Mouse (Mus musculus): ENCODE results near the gene Arrdc5. TPM values are rescaled to one million over a fixed set of nuclear protein-coding genes. Genes with fewer than 3 reads are reported as not detected.
A peak's percentile ranks its signal among the peaks of the same experiment; 100 is the strongest.
"Not testable (repeated sequence)": the region's sequence is repeated elsewhere in the genome, so short reads cannot be mapped to it uniquely, and the experiment has no call there.

Gene Arrdc5
- polyA plus RNA-seq, 1 experiment = not detected

DNA sequence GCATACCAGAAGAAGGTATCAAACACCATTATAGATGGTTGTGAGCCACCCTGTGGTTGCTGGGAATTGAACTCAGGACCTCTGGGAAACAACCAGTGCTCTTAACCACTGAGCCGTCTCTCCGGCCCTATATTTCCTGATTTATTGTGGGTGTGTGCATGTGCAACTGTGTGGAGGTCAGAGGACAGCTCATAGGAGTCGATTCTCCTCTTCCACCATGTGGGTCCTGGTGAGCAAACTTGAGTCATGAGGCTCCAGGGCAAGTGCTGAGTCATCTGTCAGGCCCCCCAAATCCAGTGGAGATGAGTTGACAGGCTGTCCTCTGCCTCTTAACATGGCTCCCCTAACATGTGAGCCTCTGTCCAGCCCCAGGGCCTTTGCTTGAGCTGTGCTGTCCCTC, 34.2 kb downstream of the Arrdc5 start:
- TF ChIP-seq POLR2AphosphoS2 (IDR thresholded peaks at IDR 0.05; ENCODE audit: insufficient read length, low read depth) (peak; percentile 49), CEBPB (IDR thresholded peaks at IDR 0.05; ENCODE audit: insufficient read depth, poor library complexity, severe bottlenecking) (no peak), MYOD1 (IDR thresholded peaks at IDR 0.05; ENCODE audit: control insufficient read depth in 1 of 3, insufficient read length in 2 of 3, low read depth in 2 of 3) (no peak)
- Histone ChIP-seq H3K4me3 (no peak overlapping the region), H3K27me3 (ENCODE audit: control insufficient read depth, insufficient read depth, insufficient read length) (no peaks in the 10 kb centered on the region), H3K4me2 (ENCODE audit: low read depth) (peak overlapping the region; percentile 69), H3K79me2 (ENCODE audit: control insufficient read depth, insufficient read depth) (peaks cover 5% of the 10 kb centered on the region), H3ac (ENCODE audit: control insufficient read depth, insufficient read length) (no peak overlapping the region), H3K36me3 (ENCODE audit: control insufficient read depth, insufficient read depth) (no peaks in the 10 kb centered on the region)

DNA sequence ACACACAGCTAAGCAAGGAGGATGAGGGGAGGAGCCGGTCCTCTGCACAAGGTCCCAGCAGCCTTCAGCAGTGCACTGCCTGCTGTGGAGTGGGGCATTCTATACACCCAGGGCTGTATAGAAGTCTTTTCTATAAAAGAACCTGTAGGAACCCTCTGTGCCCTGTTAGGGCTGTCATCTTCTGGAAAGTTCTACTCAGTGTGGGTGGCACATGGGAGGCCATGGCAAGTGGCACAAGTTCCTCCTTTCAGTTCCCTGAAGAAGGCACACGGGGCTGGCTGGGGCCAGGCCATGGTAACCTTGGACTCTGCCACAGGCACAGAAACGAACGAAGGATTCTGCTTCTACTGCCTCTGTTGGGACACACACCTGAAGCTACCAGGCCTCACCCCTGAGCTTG, 35.1 kb downstream of the Arrdc5 start:
- H3K27me3 ChIP-seq (ENCODE audit: control insufficient read depth, insufficient read depth, insufficient read length) = no peaks in the 10 kb centered on the region
- H3K36me3 ChIP-seq (ENCODE audit: control insufficient read depth, insufficient read depth) = peaks cover 7% of the 10 kb centered on the region
- peaks cover 14% of the 10 kb centered on the region for H3K79me2 ChIP-seq (ENCODE audit: control insufficient read depth, insufficient read depth)
- no peak for TF ChIP-seq MAX (IDR thresholded peaks at IDR 0.05; ENCODE audit: low read depth)
- peak; percentile 28 for TF ChIP-seq POLR2AphosphoS2 (IDR thresholded peaks at IDR 0.05; ENCODE audit: insufficient read length, low read depth)
- H3ac ChIP-seq (ENCODE audit: control insufficient read depth, insufficient read length) = no peak overlapping the region
- no peak overlapping the region for H3K4me2 ChIP-seq (ENCODE audit: low read depth)
- H3K4me3 ChIP-seq = no peak overlapping the region

DNA sequence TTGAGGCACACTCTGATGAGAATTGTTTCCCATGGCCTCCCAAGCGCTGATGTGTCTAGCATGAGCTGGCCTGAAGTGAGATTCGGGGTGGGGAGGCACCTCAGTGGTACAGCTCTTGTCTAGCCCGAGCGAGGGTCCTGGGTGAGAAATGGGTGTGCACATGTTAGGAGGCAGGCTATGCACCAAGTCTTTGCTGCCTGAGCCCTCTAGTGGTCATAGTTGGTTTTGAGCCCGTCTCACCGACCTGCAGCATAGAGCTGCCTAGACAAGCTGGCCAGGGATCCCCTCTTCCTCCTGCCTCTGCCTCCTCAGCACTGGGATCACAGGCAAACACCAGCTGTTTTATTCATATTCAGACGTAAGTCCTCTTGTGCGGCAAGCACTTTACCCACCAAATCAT, 36.1 kb downstream of the Arrdc5 start:
- TF ChIP-seq POLR2AphosphoS2 (IDR thresholded peaks at IDR 0.05; ENCODE audit: insufficient read length, low read depth) = peak; percentile 64
- TF ChIP-seq MYOG (IDR thresholded peaks at IDR 0.05; ENCODE audit: control insufficient read depth in 1 of 3, insufficient read depth in 1 of 3, insufficient read length in 2 of 3, low read depth in 2 of 3) = no peak
- no peak for TF ChIP-seq TCF12 (IDR thresholded peaks at IDR 0.05; ENCODE audit: insufficient read depth, poor library complexity, severe bottlenecking)
- H3K4me3 ChIP-seq = no peak overlapping the region

DNA sequence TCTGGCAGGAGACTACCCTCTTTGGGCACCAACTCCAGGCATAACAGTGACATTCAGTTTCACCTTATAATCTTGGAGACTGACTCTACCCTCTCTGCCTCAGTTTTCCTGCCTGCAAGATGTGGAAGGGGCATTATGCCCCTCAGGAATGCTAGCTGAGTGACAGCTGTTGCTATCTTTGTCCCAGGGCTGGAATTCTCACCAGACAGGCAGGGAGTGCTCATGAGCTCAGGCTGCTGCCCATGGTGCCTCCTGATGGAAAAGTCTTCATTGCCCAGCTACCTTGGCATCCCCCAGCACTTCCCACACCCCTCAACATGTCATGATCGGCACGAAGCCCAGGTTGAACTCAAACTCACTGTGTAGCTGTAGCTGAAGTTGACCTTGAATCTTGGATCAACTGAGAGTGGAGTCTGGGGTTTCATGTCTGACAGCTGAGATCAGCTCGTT, 37.4 kb downstream of the Arrdc5 start:
- no peaks in the 10 kb centered on the region for H3K27me3 ChIP-seq (ENCODE audit: control insufficient read depth, insufficient read depth, insufficient read length)
- H3K4me2 ChIP-seq (ENCODE audit: low read depth) = peak overlapping the region; percentile 56
- peaks cover 7% of the 10 kb centered on the region for H3K36me3 ChIP-seq (ENCODE audit: control insufficient read depth, insufficient read depth)
- TF ChIP-seq USF1 (IDR thresholded peaks at IDR 0.05; ENCODE audit: low read depth) (no peak), MYOD1 (IDR thresholded peaks at IDR 0.05; ENCODE audit: control insufficient read depth in 1 of 3, insufficient read length in 2 of 3, low read depth in 2 of 3) (peak in 2 of 3 experiments; percentile 49 to 80), MYOG (IDR thresholded peaks at IDR 0.05; ENCODE audit: control insufficient read depth in 1 of 3, insufficient read depth in 1 of 3, insufficient read length in 2 of 3, low read depth in 2 of 3) (peak; percentile 37 to 81 (median 46)), MAX (IDR thresholded peaks at IDR 0.05; ENCODE audit: low read depth) (no peak), TCF3 (IDR thresholded peaks at IDR 0.05; ENCODE audit: insufficient read length, low read depth) (no peak), POLR2AphosphoS2 (IDR thresholded peaks at IDR 0.05; ENCODE audit: insufficient read length, low read depth) (peak; percentile 84), POLR2A (IDR thresholded peaks at IDR 0.05; ENCODE audit: insufficient read length, low read depth) (no peak), TCF12 (IDR thresholded peaks at IDR 0.05; ENCODE audit: insufficient read depth, poor library complexity, severe bottlenecking) (no peak)
- H3K4me3 ChIP-seq = no peak overlapping the region
- peaks cover 34% of the 10 kb centered on the region for H3K79me2 ChIP-seq (ENCODE audit: control insufficient read depth, insufficient read depth)
- H3ac ChIP-seq (ENCODE audit: control insufficient read depth, insufficient read length) = no peak overlapping the region

More for the DNA sequence above, 36.1 kb downstream of the Arrdc5 start:
- Histone ChIP-seq H3K79me2 (ENCODE audit: control insufficient read depth, insufficient read depth) (peaks cover 24% of the 10 kb centered on the region), H3K4me2 (ENCODE audit: low read depth) (no peak overlapping the region), H3K36me3 (ENCODE audit: control insufficient read depth, insufficient read depth) (peaks cover 7% of the 10 kb centered on the region), H3ac (ENCODE audit: control insufficient read depth, insufficient read length) (no peak overlapping the region), H3K27me3 (ENCODE audit: control insufficient read depth, insufficient read depth, insufficient read length) (no peaks in the 10 kb centered on the region)

DNA sequence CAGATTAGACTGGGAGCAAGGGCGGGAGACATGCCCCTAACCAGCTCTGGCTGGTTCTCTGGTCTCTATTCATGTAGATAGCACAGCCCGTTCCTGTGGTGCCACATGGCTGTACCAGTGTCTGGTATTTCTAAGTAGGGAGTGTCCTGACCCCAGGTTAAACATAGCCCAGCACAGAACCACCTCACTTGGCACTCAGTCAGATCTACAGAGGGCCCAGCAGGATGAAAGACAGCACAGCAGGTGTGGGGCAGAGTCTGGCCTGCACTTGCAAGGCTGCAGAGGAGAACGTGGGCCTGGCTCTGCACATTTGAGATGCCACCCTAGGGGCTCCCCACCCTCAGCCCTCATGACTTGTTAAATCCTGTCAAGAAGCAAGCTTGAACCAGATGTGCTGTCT, 38.9 kb downstream of the Arrdc5 start:
- Histone ChIP-seq H3K4me2 (ENCODE audit: low read depth) (peak overlapping the region; percentile 77), H3K27me3 (ENCODE audit: control insufficient read depth, insufficient read depth, insufficient read length) (no peaks in the 10 kb centered on the region), H3K79me2 (ENCODE audit: control insufficient read depth, insufficient read depth) (peaks cover 40% of the 10 kb centered on the region), H3ac (ENCODE audit: control insufficient read depth, insufficient read length) (no peak overlapping the region), H3K36me3 (ENCODE audit: control insufficient read depth, insufficient read depth) (peaks cover 7% of the 10 kb centered on the region), H3K4me3 (no peak overlapping the region)
- TF ChIP-seq MYOD1 (IDR thresholded peaks at IDR 0.05; ENCODE audit: control insufficient read depth in 1 of 3, insufficient read length in 2 of 3, low read depth in 2 of 3) (peak; percentile 59 to 98 (median 92)), TCF3 (IDR thresholded peaks at IDR 0.05; ENCODE audit: insufficient read length, low read depth) (peak; percentile 22), MYOG (IDR thresholded peaks at IDR 0.05; ENCODE audit: control insufficient read depth in 1 of 3, insufficient read depth in 1 of 3, insufficient read length in 2 of 3, low read depth in 2 of 3) (peak; percentile 48 to 96 (median 70)), E2F4 (IDR thresholded peaks at IDR 0.05; ENCODE audit: insufficient read depth) (no peak), POLR2AphosphoS2 (IDR thresholded peaks at IDR 0.05; ENCODE audit: insufficient read length, low read depth) (peak; percentile 35), TCF12 (IDR thresholded peaks at IDR 0.05; ENCODE audit: insufficient read depth, poor library complexity, severe bottlenecking) (peak; percentile 68)

DNA sequence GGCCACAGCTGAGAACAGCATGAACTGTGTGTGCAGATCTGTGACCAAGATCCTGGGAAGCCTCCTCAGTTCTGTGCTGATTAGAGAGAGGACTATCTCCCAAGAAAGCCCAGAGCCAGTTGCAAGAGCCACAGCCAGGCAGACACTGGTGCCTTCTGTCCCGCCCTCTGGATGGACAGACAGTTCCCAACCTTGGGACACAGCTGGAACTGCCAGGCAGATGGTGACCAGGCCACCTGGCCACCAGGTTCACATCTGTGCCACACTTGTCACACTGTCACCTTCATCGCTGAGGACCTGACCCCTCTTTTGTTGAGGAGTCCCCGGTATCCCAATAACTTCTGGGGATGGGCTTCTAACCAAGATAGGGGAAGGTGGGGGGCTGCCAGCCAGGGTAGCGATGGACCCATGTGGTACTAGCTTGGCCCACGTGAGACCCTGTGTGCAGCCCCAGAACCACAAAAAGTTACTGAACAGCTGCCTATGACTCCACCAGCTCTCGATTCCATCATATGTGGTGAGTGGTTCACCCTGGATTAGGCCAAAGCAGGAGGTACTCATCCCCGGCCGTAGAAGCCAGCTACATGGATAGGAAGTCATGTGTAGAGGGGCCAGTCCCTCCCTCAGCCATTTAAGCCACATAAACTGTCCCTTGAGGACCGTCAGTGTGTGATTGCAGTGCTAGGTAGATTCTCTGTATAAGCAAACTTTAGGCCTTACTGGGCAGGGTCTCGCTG, 40.6 kb downstream of the Arrdc5 start:
- H3K4me3 ChIP-seq = peak overlapping the region; percentile 50
- peaks cover 40% of the 10 kb centered on the region for H3K79me2 ChIP-seq (ENCODE audit: control insufficient read depth, insufficient read depth)
- peak overlapping the region; percentile 77 for H3K4me2 ChIP-seq (ENCODE audit: low read depth)
- H3K36me3 ChIP-seq (ENCODE audit: control insufficient read depth, insufficient read depth) = peaks cover 7% of the 10 kb centered on the region
- no peaks in the 10 kb centered on the region for H3K27me3 ChIP-seq (ENCODE audit: control insufficient read depth, insufficient read depth, insufficient read length)
- H3ac ChIP-seq (ENCODE audit: control insufficient read depth, insufficient read length) = no peak overlapping the region
- TF ChIP-seq POLR2A (IDR thresholded peaks at IDR 0.05; ENCODE audit: insufficient read length, low read depth) = no peak
- TF ChIP-seq CEBPB (IDR thresholded peaks at IDR 0.05; ENCODE audit: insufficient read depth, poor library complexity, severe bottlenecking) = no peak
- TF ChIP-seq MAX (IDR thresholded peaks at IDR 0.05; ENCODE audit: low read depth) = no peak
- no peak for TF ChIP-seq TCF12 (IDR thresholded peaks at IDR 0.05; ENCODE audit: insufficient read depth, poor library complexity, severe bottlenecking)
- no peak for TF ChIP-seq MYOG (IDR thresholded peaks at IDR 0.05; ENCODE audit: control insufficient read depth in 1 of 3, insufficient read depth in 1 of 3, insufficient read length in 2 of 3, low read depth in 2 of 3)

DNA sequence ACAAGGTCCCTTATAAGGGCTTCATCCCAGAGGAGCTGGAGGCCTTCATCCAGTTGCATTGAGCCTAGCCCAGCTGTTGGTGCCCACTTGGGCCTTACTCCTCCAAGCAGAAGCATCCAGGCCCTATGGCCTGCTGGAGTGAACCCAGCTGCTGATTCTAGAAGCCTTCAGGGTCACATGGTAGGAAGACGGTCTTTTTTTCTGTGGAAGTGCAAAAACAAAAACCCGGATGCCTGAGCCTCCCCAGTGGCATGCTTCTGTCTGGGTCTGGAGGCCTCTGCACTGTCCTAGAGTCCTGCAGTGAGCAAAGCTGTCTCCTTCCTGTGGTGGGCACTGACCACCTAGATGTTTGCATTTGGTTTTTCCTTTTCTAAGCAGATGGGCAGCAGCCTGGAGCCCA, 41.3 kb downstream of the Arrdc5 start:
- not testable (repeated sequence) for H3K27me3 ChIP-seq (ENCODE audit: control insufficient read depth, insufficient read depth, insufficient read length); H3ac ChIP-seq (ENCODE audit: control insufficient read depth, insufficient read length); H3K36me3 ChIP-seq (ENCODE audit: control insufficient read depth, insufficient read depth)
- Histone ChIP-seq H3K4me3 (peak overlapping the region; percentile 50), H3K79me2 (ENCODE audit: control insufficient read depth, insufficient read depth) (peaks cover 40% of the 10 kb centered on the region), H3K4me2 (ENCODE audit: low read depth) (peak overlapping the region; percentile 77)

DNA sequence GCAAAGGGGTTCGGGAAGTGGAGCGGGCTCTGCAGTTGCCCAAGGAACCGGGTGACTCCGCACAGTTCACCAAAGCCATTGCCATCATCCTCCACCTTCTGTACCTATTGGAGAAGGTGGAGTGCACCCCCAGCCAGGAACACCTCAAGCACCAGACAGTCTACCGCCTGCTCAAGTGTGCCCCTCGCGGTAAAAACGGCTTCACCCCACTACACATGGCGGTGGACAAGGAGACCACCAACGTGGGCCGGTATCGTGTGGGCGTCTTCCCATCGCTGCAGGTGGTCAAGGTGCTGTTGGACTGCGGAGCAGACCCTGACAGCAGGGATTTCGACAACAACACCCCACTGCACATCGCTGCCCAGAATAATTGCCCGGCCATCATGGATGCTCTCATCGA, 41.8 kb downstream of the Arrdc5 start:
- H3ac ChIP-seq (ENCODE audit: control insufficient read depth, insufficient read length); H3K36me3 ChIP-seq (ENCODE audit: control insufficient read depth, insufficient read depth); H3K27me3 ChIP-seq (ENCODE audit: control insufficient read depth, insufficient read depth, insufficient read length): not testable (repeated sequence)
- Histone ChIP-seq H3K4me2 (ENCODE audit: low read depth) (peak overlapping the region; percentile 77), H3K79me2 (ENCODE audit: control insufficient read depth, insufficient read depth) (peaks cover 40% of the 10 kb centered on the region), H3K4me3 (peak overlapping the region; percentile 50)
